Mouse (Mus musculus) embryonic facial prominence, embryonic 13.5 days (tissue): ENCODE data around the gene Cd79b. TPM values are rescaled to one million over a fixed set of nuclear protein-coding genes. Genes with fewer than 3 reads are reported as not detected.

Experiments used
- ATAC-seq: fragments of 200-750 bp; cut with Nextera tagmentation; 2 replicates; pipeline ENCODE4 v1.8.0; 2017; ENCODE audit warnings: low read depth; ENCODE audit not compliant: insufficient number of reproducible peaks, insufficient read depth, low FRiP score, low TSS enrichment
- H3K27ac ChIP-seq: fragments of 300-500 bp; sonication (generic); 2 replicates; pipeline ENCODE4 v1.5.1; 2015; ENCODE audit warnings: moderate library complexity, mild to moderate bottlenecking, inconsistent platforms
- H3K27me3 ChIP-seq: fragments of 300-500 bp; sonication (generic); 2 replicates; pipeline ENCODE4 v1.6.1; 2015; ENCODE audit warnings: mild to moderate bottlenecking, inconsistent platforms
- H3K36me3 ChIP-seq: fragments of 300-500 bp; sonication (generic); 2 replicates; pipeline ENCODE4 v1.6.1; 2015; ENCODE audit warnings: mild to moderate bottlenecking, inconsistent platforms
- H3K4me1 ChIP-seq: fragments of 300-500 bp; sonication (generic); 2 replicates; pipeline ENCODE4 v1.6.1; 2015; ENCODE audit warnings: inconsistent platforms
- H3K4me2 ChIP-seq: fragments of 300-500 bp; sonication (generic); 2 replicates; pipeline ENCODE4 v1.6.1; 2015; ENCODE audit warnings: moderate library complexity, mild to moderate bottlenecking, inconsistent platforms
- H3K4me3 ChIP-seq: fragments of 300-500 bp; sonication (generic); 2 replicates; pipeline ENCODE4 v1.5.1; 2015; ENCODE audit warnings: mild to moderate bottlenecking, inconsistent platforms
- H3K9ac ChIP-seq: fragments of 300-500 bp; sonication (generic); 2 replicates; pipeline ENCODE4 v1.6.1; 2015; ENCODE audit warnings: mild to moderate bottlenecking, inconsistent platforms
- H3K9me3 ChIP-seq: fragments of 300-500 bp; sonication (generic); 2 replicates; pipeline ENCODE4 v1.6.1; 2016; ENCODE audit warnings: inconsistent platforms
- WGBS: fragments of 180-500 bp; shearing (Covaris S2); methylation state at CpG from one replicate; pipeline ENCODE4 v1.1.7; 2015; ENCODE audit warnings: mixed read lengths; 5-methylcytosine and 5-hydroxymethylcytosine counted together
- polyA plus RNA-seq: library from polyadenylated mRNA; unstranded; fragments of >200 nt; fragmentation: Nextera tagmentation; extraction: Ambion mirVana; gene quantifications from 2 replicates; pipeline ENCODE4 v1.2.1, GENCODE M21; 2015

The Cd79b gene
- polyA plus RNA-seq, 1 experiment from 2014 or later: 2.1 TPM

- peak; percentile 88 for ATAC-seq
- Histone ChIP-seq H3K4me3 (peak within 1 kb of the TSS; percentile 99), H3K27me3 (no peaks in the 10 kb centered on the region), H3K36me3 (peaks cover 1% of the 10 kb centered on the region; the same call in 1 of the 2 replicates), H3K4me1 (peaks cover 60% of the 10 kb centered on the region), H3K4me2 (peak within 1 kb of the TSS; percentile 91), H3K27ac (peak within 1 kb of the TSS; percentile 97), H3K9me3 (no peaks in the 10 kb centered on the region), H3K9ac (peak within 1 kb of the TSS; percentile 99)
- under 1% methylated on average over 72 of the region's 72 CpGs for WGBS
These were observed 41.8 kb downstream of the Cd79b start, which contains the start of gene Smarcd2 for GRCm38 (mm10) chr11:106272644-106273310. Gene Smarcd2 (minus strand): TSS chr11:106272972.

DNA sequence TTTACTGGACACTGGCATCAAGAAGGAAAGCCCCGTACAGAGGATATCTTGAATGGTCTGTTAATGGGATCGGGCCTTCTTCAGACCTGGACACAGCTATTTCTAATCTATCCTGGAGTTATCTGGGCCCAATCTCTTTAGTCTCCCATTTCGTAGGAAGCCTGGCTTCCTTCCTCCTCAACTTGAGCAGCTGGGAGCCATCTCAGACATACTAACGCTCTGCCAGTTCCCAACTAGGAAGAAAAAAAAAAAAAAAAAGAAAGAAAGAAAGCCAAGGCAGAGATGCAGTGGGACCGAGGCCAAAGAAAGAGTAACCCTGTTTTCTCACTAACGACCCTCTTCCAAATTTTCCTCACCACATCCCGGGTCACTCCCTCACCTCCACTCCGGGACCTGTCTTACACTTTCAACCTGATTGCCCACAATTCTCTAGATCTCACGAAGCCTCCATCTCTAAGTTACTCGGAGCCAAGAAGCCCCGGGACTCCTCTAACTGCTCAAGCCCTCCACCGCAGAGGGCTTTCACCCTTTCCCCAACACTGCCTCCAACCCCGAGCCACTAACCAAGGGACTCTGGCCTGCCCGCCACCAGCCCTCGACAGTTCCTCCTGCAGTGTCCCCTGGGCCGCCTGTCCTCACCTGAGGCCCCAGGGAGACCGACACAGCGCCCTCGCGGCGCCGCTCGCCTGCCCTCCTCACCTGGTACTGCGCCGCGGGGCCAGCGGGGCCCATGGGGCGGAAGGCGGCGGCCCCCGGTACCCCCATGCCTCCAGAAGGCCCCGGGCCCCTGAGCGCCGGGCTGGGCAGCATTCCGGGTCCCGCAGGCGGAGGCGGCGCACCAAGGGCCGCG lies 42.5 kb downstream of the Cd79b start:
- under 1% methylated on average over 41 of the region's 41 CpGs for WGBS
- peaks cover 9% of the 10 kb centered on the region for H3K36me3 ChIP-seq
- ATAC-seq: peak; percentile 16; the same call in 1 of the 2 replicates
- peak overlapping the region; percentile 91 for H3K4me2 ChIP-seq
- H3K27ac ChIP-seq: peak overlapping the region; percentile 97
- peak overlapping the region; percentile 99 for H3K9ac ChIP-seq
- H3K4me3 ChIP-seq: peak overlapping the region; percentile 99
- peaks cover 66% of the 10 kb centered on the region for H3K4me1 ChIP-seq
- H3K9me3 ChIP-seq: no peaks in the 10 kb centered on the region
- H3K27me3 ChIP-seq: no peaks in the 10 kb centered on the region

DNA sequence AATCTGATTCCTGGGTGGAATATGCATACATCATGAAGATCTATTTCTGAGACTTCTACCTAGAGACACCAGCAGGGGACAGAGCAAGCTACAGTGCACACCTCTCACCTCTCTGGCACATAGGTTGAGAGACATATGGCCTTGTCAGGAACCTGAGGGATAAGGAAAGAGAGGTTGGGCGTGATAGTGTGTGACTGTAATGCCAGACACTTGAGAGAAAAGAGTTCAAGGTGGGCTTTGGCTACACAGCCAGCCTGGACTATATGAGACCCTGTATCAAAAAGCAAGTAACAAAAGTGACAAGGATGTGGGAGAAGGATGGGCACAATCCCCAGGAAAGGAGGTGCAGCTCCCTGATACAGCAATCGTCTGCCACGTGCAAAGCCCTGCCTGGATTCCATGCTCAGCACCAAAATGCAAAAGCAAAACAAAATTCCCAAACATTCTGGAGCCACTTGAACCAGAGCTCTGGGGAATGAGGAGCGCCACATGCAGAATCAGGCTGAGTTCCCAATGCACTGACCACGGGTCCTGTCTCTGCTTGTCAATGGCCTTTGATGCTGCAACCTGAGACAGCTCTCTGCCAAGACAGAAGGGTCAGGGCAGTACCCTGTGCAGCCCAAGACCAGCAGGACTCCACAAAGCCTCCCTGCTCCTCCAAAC lies 43.3 kb downstream of the Cd79b start:
- Histone ChIP-seq H3K9ac (peak overlapping the region; percentile 99), H3K9me3 (no peaks in the 10 kb centered on the region), H3K4me1 (peaks cover 61% of the 10 kb centered on the region), H3K4me3 (peak overlapping the region; percentile 99), H3K27ac (peak overlapping the region; percentile 97), H3K36me3 (peaks cover 16% of the 10 kb centered on the region), H3K4me2 (peak overlapping the region; percentile 91), H3K27me3 (no peaks in the 10 kb centered on the region)
- no peak for ATAC-seq
- WGBS: 27% methylated on average over 5 of the region's 5 CpGs

DNA sequence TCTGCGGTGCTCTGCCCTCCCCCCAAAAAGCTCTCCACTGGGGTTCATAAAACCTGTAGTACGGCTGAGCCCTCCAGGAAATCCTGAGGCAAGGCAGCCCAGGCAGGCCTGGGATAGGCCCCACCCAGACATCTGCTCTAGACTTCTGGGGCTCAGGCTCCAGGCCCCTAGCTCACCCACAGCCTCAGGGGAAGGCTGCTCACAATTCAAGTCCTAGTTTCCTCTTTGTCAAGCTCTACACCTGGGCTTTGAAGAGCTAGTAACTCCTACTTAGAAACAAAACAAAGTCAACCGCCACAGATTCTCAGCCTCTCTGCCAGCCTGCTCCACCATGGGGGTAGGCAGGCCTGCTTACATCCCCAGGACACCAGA lies 45.5 kb downstream of the Cd79b start:
- peaks cover 47% of the 10 kb centered on the region for H3K4me1 ChIP-seq
- peak overlapping the region; percentile 78 for H3K27ac ChIP-seq
- peak overlapping the region; percentile 9; the same call in 1 of the 2 replicates for H3K4me3 ChIP-seq
- no peaks in the 10 kb centered on the region for H3K9me3 ChIP-seq
- WGBS: 42% methylated on average over 3 of the region's 3 CpGs
- H3K27me3 ChIP-seq: no peaks in the 10 kb centered on the region
- H3K36me3 ChIP-seq: peaks cover 39% of the 10 kb centered on the region
- peak overlapping the region; percentile 57 for H3K9ac ChIP-seq
- ATAC-seq: 0 out of 2 replicates have a peak, but pooled peaks have one; percentile 9
- peak overlapping the region; percentile 44 for H3K4me2 ChIP-seq

DNA sequence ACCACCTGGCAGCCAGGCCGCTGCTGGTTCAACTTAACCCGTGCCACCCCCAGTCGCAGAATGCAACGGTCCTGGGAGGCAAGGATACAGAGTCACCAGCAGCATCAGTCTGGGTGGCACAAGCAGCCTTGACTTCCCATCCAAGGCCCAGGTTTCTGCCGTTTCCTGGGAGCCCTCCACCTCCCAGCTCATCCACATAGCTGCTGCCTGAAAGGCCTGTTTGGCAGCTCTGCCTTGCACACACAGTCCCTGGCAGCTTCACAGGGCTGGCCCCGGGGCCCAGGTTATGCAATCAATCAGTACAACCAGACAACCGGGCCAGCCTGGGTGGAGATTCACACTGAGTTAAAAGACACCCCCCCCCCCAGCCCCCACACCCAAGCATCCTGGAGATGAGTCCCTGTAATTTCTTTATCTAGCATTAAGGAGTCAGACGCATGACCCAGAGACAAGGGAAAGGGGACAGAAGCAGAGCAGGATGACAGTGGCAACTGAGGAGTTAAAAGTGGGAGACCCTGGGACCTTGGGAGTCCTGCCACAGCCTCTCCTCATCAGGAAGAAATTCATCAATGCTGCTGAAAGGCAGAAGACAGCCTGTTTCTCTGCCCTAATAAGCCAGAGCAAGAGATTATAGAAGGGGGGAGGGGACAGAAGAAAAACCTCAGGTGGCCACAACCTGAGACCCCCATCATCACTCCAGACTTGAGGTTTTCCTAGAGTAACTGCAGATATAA lies 46.1 kb downstream of the Cd79b start:
- Histone ChIP-seq H3K9ac (peak overlapping the region; percentile 57), H3K27me3 (no peaks in the 10 kb centered on the region), H3K9me3 (no peaks in the 10 kb centered on the region), H3K27ac (peak overlapping the region; percentile 78), H3K4me2 (peak overlapping the region; percentile 44), H3K4me1 (peaks cover 44% of the 10 kb centered on the region), H3K4me3 (peak overlapping the region; percentile 9; the same call in 1 of the 2 replicates), H3K36me3 (peaks cover 44% of the 10 kb centered on the region)
- WGBS: 33% methylated on average over 8 of the region's 8 CpGs
- ATAC-seq: no peak

GRCm38 (mm10) chr11:106267871-106268270 lies 46.7 kb downstream of the Cd79b start:
- Histone ChIP-seq H3K4me1 (peaks cover 44% of the 10 kb centered on the region), H3K36me3 (peaks cover 50% of the 10 kb centered on the region), H3K4me3 (no peak overlapping the region), H3K4me2 (peak overlapping the region; percentile 44), H3K9me3 (no peaks in the 10 kb centered on the region), H3K9ac (0 out of 2 replicates have a peak overlapping the region, but pooled peaks have one; percentile 44), H3K27ac (peak overlapping the region; percentile 78), H3K27me3 (no peaks in the 10 kb centered on the region)
- 71% methylated on average over 5 of the region's 5 CpGs for WGBS
- no peak for ATAC-seq

DNA sequence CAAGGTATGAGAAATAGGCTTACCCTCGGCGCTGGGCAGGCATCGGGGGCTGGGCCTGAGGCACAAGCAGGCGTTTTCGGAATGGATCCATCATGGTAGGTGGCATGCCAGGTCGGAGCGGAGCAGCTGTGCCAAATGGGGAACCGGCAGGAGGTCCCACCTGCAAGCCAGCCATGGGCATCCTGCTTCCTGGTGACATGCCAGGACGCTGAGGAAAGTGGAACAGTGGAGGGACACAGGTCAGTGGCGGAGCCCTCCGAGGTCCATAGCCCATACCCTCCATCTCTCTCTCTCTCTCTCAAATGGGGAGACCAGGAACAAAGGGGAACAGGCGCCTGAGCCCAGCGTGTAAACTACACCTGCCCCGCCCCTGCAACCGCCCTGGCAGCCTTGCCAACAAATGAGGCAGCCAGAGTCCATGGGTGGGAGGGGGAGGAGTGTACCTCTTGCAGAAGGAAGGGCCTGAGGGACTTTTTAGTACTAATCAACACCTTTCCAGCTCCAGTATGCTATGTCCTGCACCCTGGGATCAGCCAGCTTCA lies 47.2 kb downstream of the Cd79b start:
- WGBS: 78% methylated on average over 15 of the region's 15 CpGs
- peaks cover 55% of the 10 kb centered on the region for H3K36me3 ChIP-seq
- H3K4me2 ChIP-seq: peak overlapping the region; percentile 44; the same call in 1 of the 2 replicates
- H3K4me3 ChIP-seq: peak overlapping the region; percentile 20; the same call in 1 of the 2 replicates
- H3K9me3 ChIP-seq: no peaks in the 10 kb centered on the region
- H3K4me1 ChIP-seq: peaks cover 44% of the 10 kb centered on the region
- no peaks in the 10 kb centered on the region for H3K27me3 ChIP-seq
- ATAC-seq: 0 out of 2 replicates have a peak, but pooled peaks have one; percentile 34
- peak overlapping the region; percentile 78 for H3K27ac ChIP-seq
- H3K9ac ChIP-seq: peak overlapping the region; percentile 44; the same call in 1 of the 2 replicates

GRCm38 (mm10) chr11:106266431-106266830 lies 48.1 kb downstream of the Cd79b start:
- no peak for ATAC-seq
- no peak overlapping the region for H3K9ac ChIP-seq
- H3K4me2 ChIP-seq: peak overlapping the region; percentile 31; the same call in 1 of the 2 replicates
- H3K27me3 ChIP-seq: no peaks in the 10 kb centered on the region
- H3K9me3 ChIP-seq: no peaks in the 10 kb centered on the region
- 88% methylated on average over 10 of the region's 10 CpGs for WGBS
- peak overlapping the region; percentile 78; the same call in 1 of the 2 replicates for H3K27ac ChIP-seq
- no peak overlapping the region for H3K4me3 ChIP-seq
- H3K4me1 ChIP-seq: peaks cover 40% of the 10 kb centered on the region
- peaks cover 65% of the 10 kb centered on the region for H3K36me3 ChIP-seq

- H3K9ac ChIP-seq: no peak overlapping the region
- no peaks in the 10 kb centered on the region for H3K27me3 ChIP-seq
- ATAC-seq: no peak
- 92% methylated on average over 4 of the region's 4 CpGs for WGBS
- no peak overlapping the region for H3K4me3 ChIP-seq
- peaks cover 73% of the 10 kb centered on the region for H3K36me3 ChIP-seq
- no peak overlapping the region for H3K4me2 ChIP-seq
- peaks cover 31% of the 10 kb centered on the region for H3K4me1 ChIP-seq
- no peak overlapping the region for H3K27ac ChIP-seq
- H3K9me3 ChIP-seq: no peaks in the 10 kb centered on the region
These were observed 49.0 kb downstream of the Cd79b start for GRCm38 (mm10) chr11:106265570-106265969.

DNA sequence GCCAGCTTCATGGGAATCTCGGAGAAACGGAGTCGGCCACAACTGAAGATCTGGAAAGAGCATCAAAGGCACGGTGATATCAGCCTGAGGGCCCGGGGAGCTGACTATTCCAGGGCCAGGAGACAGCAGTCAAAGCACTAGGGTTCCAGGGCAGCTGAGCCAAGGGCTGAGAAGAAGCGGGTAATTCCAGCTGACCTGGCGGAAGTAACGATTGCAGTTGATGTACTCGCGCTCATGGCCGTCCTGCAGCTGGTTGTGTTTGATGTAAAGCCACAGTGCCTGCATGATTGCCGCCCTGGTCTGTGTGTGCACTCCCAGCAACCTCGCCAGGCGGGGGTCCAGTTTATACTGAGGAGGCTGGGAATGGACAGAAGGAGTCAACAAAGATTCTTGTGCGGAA lies 49.6 kb downstream of the Cd79b start:
- Histone ChIP-seq H3K4me2 (no peak overlapping the region), H3K27me3 (no peaks in the 10 kb centered on the region), H3K27ac (no peak overlapping the region), H3K9me3 (no peaks in the 10 kb centered on the region), H3K4me1 (peaks cover 26% of the 10 kb centered on the region), H3K9ac (no peak overlapping the region), H3K36me3 (peaks cover 75% of the 10 kb centered on the region), H3K4me3 (no peak overlapping the region)
- 91% methylated on average over 15 of the region's 15 CpGs for WGBS
- ATAC-seq: no peak
